In the genomic region with DNA sequence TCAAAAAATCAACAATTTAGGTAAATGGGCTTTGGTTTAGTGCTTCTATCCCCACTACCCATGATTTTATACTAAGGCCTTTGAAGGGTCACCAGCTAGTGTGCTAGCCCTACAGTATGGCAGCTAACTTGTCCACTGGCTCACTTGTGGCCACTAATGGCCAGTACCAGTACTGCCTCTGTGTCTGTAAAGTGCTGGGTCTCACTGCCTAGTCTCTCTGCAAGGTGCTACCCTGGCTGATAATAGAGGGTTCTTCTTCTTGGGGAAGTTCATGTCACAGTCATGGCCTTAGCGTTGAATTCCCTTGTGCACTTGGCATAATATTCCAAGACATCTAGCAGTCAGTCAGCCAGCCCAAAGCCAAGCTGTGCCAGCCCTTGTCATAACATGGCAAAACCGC, we compare ENCODE assay signal across 10 mouse cellular contexts. TPM values are rescaled to one million over a fixed set of nuclear protein-coding genes. Genes with fewer than 3 reads are reported as not detected.
DNase-seq lines count a peak whose midpoint lies in the region; ATAC-seq and TF ChIP-seq lines count a peak whose summit lies in the region.
"Had no signal": no experiment of that assay in that cellular context is flagged by ENCODE, and none has a peak within 500 bp of the region (broad histone marks: within the 10 kb centered on the region; RNA-seq: fewer than 3 reads in every experiment).

No protein-coding gene starts in this region.

- CTCF ChIA-PET in Patski (lab: Charles Lee), result interaction anchor here (0.6 to 1.0 kb wide), 2 partner anchors 13 to 19 kb away, joined by 3 to 4 read pairs; no protein-coding TSS in a partner anchor

- POLR2A ChIA-PET in Patski (lab: Charles Lee), result no interaction called here

- peaks cover 56% of the 10 kb centered on the region for H3K36me3 ChIP-seq in heart, embryonic 10.5 days
- H3K36me3 ChIP-seq: stomach, embryonic 15.5 days had no signal

- ATAC-seq in Patski, result no peak
- peak; percentile 59 for ATAC-seq in granulocyte monocyte progenitor cell, adult 5-6 weeks (replicated peaks; ENCODE audit: poor library complexity, severe bottlenecking)
- peak; percentile 88 for ATAC-seq in megakaryocyte-erythroid progenitor cell, adult 5-6 weeks (replicated peaks; ENCODE audit: low FRiP score, low TSS enrichment, poor library complexity, severe bottlenecking)

- no peaks in the 10 kb centered on the region for H3K27me3 ChIP-seq in heart, embryonic 10.5 days (ENCODE audit: insufficient read depth, poor library complexity, severe bottlenecking)
- H3K27me3 ChIP-seq in Patski, result no peaks in the 10 kb centered on the region
- H3K27me3 ChIP-seq: liver, embryonic 15.5 days; stomach, embryonic 15.5 days had no signal

- H3K4me1 ChIP-seq in heart, embryonic 10.5 days, result no peaks in the 10 kb centered on the region
- H3K4me1 ChIP-seq: liver, embryonic 15.5 days; stomach, embryonic 15.5 days had no signal

- in situ Hi-C loops in Patski (cut with MboI; ENCODE audit: low pct_unique_long_range_greater_than_20kb), result no loop called here

- TF ChIP-seq CTCF in Patski (IDR thresholded peaks at IDR 0.05), result peak; percentile 66

- no peak overlapping the region for H3K4me3 ChIP-seq in heart, embryonic 10.5 days
- H3K4me3 ChIP-seq: liver, embryonic 15.5 days; stomach, embryonic 15.5 days had no signal

- DNase-seq in heart, embryonic 10.5 days (ENCODE audit: low spot score), result peak; percentile 75
- DNase-seq in heart, adult 9 months (ENCODE audit: low spot score in 2 of 2), result no peak
- DNase-seq in 416B (ENCODE audit: low read depth) (peak; percentile 34), Patski (ENCODE audit: low read depth, low spot score) (no peak)
- no peak for DNase-seq in right cerebral cortex, postnatal 36 days (ENCODE audit: low spot score in 2 of 2)
- DNase-seq in layer of hippocampus, adult 11-12 months (ENCODE audit: low spot score), result no peak

- H3K27ac ChIP-seq in heart, embryonic 10.5 days, result no peak overlapping the region
- H3K27ac ChIP-seq: liver, embryonic 15.5 days; stomach, embryonic 15.5 days had no signal

- no peaks in the 10 kb centered on the region for H3K9me3 ChIP-seq in heart, embryonic 10.5 days
- H3K9me3 ChIP-seq: liver, embryonic 15.5 days; stomach, embryonic 15.5 days had no signal

- WGBS in heart, embryonic 10.5 days, result 89% methylated on average over 2 of the region's 2 CpGs

RNA-seq across cellular contexts. Expression of a gene that starts 36.0 kb away (rescaled TPM):
- 0.99 and 1.6 TPM in 2 replicates for polyA plus RNA-seq in heart, embryonic 10.5 days (2016; fragmentation: Nextera tagmentation; extraction: Ambion mirVana)
- polyA plus RNA-seq in Patski (2021), result 1.2 TPM
- not detected in 2 replicates for total RNA-seq in granulocyte monocyte progenitor cell, adult 5-6 weeks (2014; fragmentation: Nextera tagmentation)
- not detected in 2 replicates for total RNA-seq in granulocyte monocyte progenitor cell, adult 5-6 weeks (2017)
- not detected in 2 replicates for total RNA-seq in megakaryocyte-erythroid progenitor cell, adult 5-6 weeks (2014; fragmentation: Nextera tagmentation)
- not detected in 2 replicates for total RNA-seq in megakaryocyte-erythroid progenitor cell, adult 5-6 weeks (2017)

Comparison
In these comparisons a context has a peak if more than half of its experiments do, and no peak if none do; other contexts are left out.
1. DNase-seq: peak in heart, embryonic 10.5 days (single experiment) and 416B (single experiment); none in heart, adult 9 months (0 of 2), Patski (single experiment), right cerebral cortex, postnatal 36 days (0 of 2) and layer of hippocampus, adult 11-12 months (single experiment).